Mouse (Mus musculus) forebrain, postnatal 0 days (tissue): ENCODE data around the gene Stk32c. TPM values are rescaled to one million over a fixed set of nuclear protein-coding genes. Genes with fewer than 3 reads are reported as not detected.

Source experiments
- ATAC-seq: fragments of 200-750 bp; cut with Nextera tagmentation; 2 replicates; pipeline ENCODE4 v1.8.0; 2017; ENCODE audit warnings: mild to moderate bottlenecking, moderate library complexity
- DNase-seq: peaks from one replicate; pipeline ENCODE4 v3.0.0-alpha.2; 2015
- H3K27ac ChIP-seq: fragments of 300-500 bp; sonication (generic); 2 replicates; pipeline ENCODE4 v1.5.1; 2014; ENCODE audit warnings: low read depth, mild to moderate bottlenecking, antibody characterized with exemption, low read length, moderate library complexity, mixed read lengths
- H3K27me3 ChIP-seq: fragments of 300-500 bp; sonication (generic); 2 replicates; pipeline ENCODE4 v1.6.1; 2014; ENCODE audit warnings: mild to moderate bottlenecking, low read length, mixed read lengths; ENCODE audit not compliant: insufficient read depth
- H3K36me3 ChIP-seq: fragments of 300-500 bp; sonication (generic); 2 replicates; pipeline ENCODE4 v1.6.1; 2014; ENCODE audit warnings: mild to moderate bottlenecking, moderate library complexity; ENCODE audit not compliant: insufficient read depth
- H3K4me1 ChIP-seq: fragments of 300-500 bp; sonication (generic); 2 replicates; pipeline ENCODE4 v1.6.1; 2014; ENCODE audit warnings: antibody characterized with exemption; ENCODE audit not compliant: insufficient read depth
- H3K4me2 ChIP-seq: fragments of 300-500 bp; sonication (generic); 2 replicates; pipeline ENCODE4 v1.6.1; 2014; ENCODE audit warnings: low read depth, mild to moderate bottlenecking, moderate library complexity
- H3K4me3 ChIP-seq: fragments of 300-500 bp; sonication (generic); 2 replicates; pipeline ENCODE4 v1.5.1; 2014; ENCODE audit warnings: low read depth, low read length, mixed read lengths
- H3K9ac ChIP-seq: fragments of 300-500 bp; sonication (generic); 2 replicates; pipeline ENCODE4 v1.6.1; 2014; ENCODE audit warnings: mild to moderate bottlenecking
- H3K9me3 ChIP-seq: fragments of 300-500 bp; sonication (generic); 2 replicates; pipeline ENCODE4 v1.6.1; 2016; ENCODE audit warnings: low read length
- CTCF ChIP-seq: sonication (generic); IDR thresholded peaks from 2 replicates; pipeline ENCODE4 v1.5.1; 2016; ENCODE audit warnings: antibody characterized with exemption, control low read depth, low read depth
- WGBS: fragments of 180-500 bp; shearing (Covaris S2); extraction: QIAGEN DNeasy Blood & Tissue Kit; methylation state at CpG from one replicate; pipeline ENCODE4 v1.1.7; 2014; 5-methylcytosine and 5-hydroxymethylcytosine counted together
- polyA plus RNA-seq: library from polyadenylated mRNA; unstranded; fragments of >200 nt; fragmentation: Nextera tagmentation; extraction: Ambion mirVana; gene quantifications from 2 replicates; pipeline ENCODE4 v1.2.1, GENCODE M21; 2015
- total RNA-seq: library from RNA; depleted of rRNA; stranded (reverse); fragments of >200 nt; gene quantifications from 2 replicates; pipeline ENCODE4 v1.2.3, GENCODE M21; 2014

The Stk32c gene
- total and polyA plus RNA-seq, 2 experiments from 2014 or later, result 2.8 to 30.7 TPM

DNA sequence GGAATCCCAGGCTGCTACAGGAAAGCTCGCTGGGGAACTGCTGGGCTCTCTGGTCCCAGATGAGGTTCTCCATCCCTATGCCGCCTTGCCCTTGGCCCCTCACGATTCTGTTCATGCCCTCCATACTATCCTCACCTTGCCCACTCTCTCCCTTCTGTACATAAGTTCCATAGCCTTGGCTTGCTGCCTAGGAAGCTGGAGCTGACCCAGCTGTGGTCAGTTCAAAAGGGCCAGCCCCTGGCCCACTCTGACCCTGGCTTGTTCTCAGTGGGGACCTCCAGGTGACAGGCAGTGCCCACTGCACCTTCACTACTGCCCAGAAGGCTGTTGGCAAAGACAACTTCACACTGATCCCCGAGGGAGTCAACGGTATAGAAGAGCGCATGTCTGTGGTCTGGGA lies 116.7 kb downstream of the Stk32c start:
- DNase-seq, result no peak
- Histone ChIP-seq H3K9me3 (no peaks in the 10 kb centered on the region), H3K4me2 (no peak overlapping the region), H3K4me3 (no peak overlapping the region), H3K4me1 (no peaks in the 10 kb centered on the region), H3K36me3 (peaks cover 69% of the 10 kb centered on the region), H3K9ac (no peak overlapping the region), H3K27me3 (no peaks in the 10 kb centered on the region), H3K27ac (no peak overlapping the region)
- WGBS, result 94% methylated on average over 6 of the region's 6 CpGs
- no peak for ATAC-seq
- TF ChIP-seq CTCF, result no peak

DNA sequence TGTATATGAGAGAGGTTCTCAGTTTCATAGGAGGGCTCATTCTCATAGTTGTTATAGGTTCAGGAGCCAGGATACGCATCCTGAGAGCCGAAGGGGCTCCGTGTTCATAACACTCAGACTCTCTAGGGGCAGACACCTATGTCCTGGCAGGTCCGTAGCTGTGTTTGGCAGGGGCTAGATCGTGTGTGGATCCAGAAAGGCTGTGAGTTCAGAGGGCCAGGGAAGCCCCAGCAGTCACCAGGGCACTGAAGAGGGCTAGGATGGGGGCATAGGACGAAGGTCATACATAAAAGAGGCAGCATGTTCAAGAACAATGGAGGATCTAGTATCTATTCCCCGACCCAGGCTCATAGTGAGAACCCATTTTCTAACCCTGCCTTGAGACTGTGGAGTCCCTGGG lies 117.8 kb downstream of the Stk32c start:
- 88% methylated on average over 7 of the region's 7 CpGs for WGBS
- H3K4me2 ChIP-seq, result no peak overlapping the region
- TF ChIP-seq CTCF, result no peak
- DNase-seq (no peak), ATAC-seq (no peak)
- no peaks in the 10 kb centered on the region for H3K4me1 ChIP-seq
- no peaks in the 10 kb centered on the region for H3K27me3 ChIP-seq
- H3K36me3 ChIP-seq, result peaks cover 70% of the 10 kb centered on the region
- no peak overlapping the region for H3K9ac ChIP-seq
- no peak overlapping the region for H3K27ac ChIP-seq
- no peaks in the 10 kb centered on the region for H3K9me3 ChIP-seq
- no peak overlapping the region for H3K4me3 ChIP-seq

DNA sequence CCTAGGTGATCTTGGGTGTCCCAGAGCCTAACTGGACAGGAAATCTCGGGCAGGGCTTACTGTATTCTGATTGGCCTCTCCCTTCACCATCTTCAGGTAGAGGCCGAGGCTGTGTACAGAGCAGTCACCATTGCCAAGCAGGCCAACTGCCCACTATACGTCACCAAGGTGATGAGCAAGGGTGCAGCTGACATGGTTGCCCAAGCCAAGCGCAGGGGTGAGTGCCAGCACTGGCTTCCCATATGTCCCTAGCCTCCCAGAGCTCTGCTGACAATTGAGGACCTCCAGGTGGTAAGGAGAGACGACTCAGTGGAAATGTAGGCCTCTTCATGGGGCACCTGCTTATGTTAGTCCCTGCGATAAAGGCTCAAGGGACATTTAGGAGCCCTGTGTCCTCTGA lies 118.3 kb downstream of the Stk32c start:
- ATAC-seq (no peak), DNase-seq (no peak)
- TF ChIP-seq CTCF, result no peak
- Histone ChIP-seq H3K4me3 (no peak overlapping the region), H3K4me1 (no peaks in the 10 kb centered on the region), H3K36me3 (peaks cover 68% of the 10 kb centered on the region), H3K4me2 (no peak overlapping the region), H3K27me3 (no peaks in the 10 kb centered on the region), H3K9ac (no peak overlapping the region), H3K9me3 (no peaks in the 10 kb centered on the region), H3K27ac (no peak overlapping the region)
- WGBS, result 78% methylated on average over 6 of the region's 6 CpGs

DNA sequence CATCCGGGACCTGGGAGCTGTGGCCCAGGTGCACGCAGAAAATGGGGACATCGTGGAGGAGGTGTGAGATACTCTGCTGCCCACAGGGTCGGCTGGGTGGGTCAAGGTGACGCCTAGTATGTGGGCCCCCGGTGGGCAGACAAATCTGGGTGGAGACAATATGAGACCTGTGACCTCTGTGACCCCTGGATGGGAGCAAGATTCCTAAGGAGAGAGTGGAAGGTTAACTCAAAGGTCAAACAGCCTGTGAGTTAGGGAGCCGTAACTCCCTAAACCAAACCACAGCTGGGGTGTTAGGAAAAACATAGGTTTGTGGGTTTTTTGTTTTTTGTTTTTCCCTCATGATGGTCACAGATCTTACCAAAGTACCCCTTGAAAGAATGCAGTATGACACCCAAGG lies 119.3 kb downstream of the Stk32c start:
- peaks cover 68% of the 10 kb centered on the region for H3K36me3 ChIP-seq
- no peak overlapping the region for H3K27ac ChIP-seq
- DNase-seq (no peak), ATAC-seq (no peak)
- H3K4me2 ChIP-seq, result no peak overlapping the region
- no peaks in the 10 kb centered on the region for H3K4me1 ChIP-seq
- no peaks in the 10 kb centered on the region for H3K27me3 ChIP-seq
- TF ChIP-seq CTCF, result no peak
- no peak overlapping the region for H3K9ac ChIP-seq
- no peaks in the 10 kb centered on the region for H3K9me3 ChIP-seq
- WGBS, result 93% methylated on average over 7 of the region's 7 CpGs
- H3K4me3 ChIP-seq, result no peak overlapping the region

DNA sequence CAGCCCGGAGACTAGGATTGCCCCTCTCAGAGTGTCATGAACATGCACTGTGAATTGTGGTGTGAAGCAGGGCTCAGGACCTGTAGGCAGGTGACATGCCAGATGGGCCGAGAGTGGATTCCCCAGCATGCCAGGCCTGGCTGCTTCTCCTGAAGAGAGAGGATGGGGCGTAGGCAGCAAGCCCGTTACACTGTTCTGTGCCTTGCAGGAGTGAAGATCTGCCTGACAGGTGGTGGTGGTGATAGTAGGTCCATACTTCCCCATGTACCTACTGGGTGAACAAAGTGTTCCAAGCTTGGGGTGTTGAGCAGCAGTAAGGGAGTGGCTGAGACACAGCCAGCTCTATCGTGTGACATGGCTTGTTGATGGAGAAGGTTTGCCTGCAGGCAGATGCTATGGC lies 120.0 kb downstream of the Stk32c start:
- no peaks in the 10 kb centered on the region for H3K27me3 ChIP-seq

DNA sequence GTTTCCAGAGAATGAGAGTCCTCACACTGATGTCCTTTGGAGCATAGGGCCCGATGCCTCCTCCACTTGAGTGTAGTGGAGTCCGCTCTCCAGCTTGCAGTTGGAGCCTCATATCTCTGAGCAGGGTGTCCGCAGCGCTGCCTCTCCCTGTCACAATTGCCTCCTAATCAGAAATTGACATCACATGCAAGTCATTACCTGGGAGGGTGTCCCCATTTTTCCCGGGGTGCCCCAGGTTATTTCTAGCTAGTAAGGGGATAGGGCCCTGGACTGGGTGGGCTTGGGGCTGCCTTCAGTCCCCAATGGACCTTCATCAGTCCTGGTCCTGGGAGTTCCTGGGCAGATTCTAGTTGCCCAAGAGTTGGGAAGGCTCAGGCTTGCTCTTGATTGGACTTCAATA lies 120.4 kb downstream of the Stk32c start:
- Histone ChIP-seq H3K4me1 (peaks cover 4% of the 10 kb centered on the region), H3K4me3 (no peak overlapping the region), H3K36me3 (peaks cover 58% of the 10 kb centered on the region), H3K27me3 (no peaks in the 10 kb centered on the region), H3K9me3 (no peaks in the 10 kb centered on the region), H3K4me2 (no peak overlapping the region), H3K9ac (no peak overlapping the region), H3K27ac (no peak overlapping the region)
- WGBS, result 96% methylated on average over 5 of the region's 5 CpGs
- ATAC-seq (no peak), DNase-seq (no peak)
- TF ChIP-seq CTCF, result no peak

More for the DNA sequence above, 120.0 kb downstream of the Stk32c start:
- H3K4me1 ChIP-seq, result no peaks in the 10 kb centered on the region; the same call in 1 of the 2 replicates
- H3K4me3 ChIP-seq, result no peak overlapping the region
- H3K36me3 ChIP-seq, result peaks cover 62% of the 10 kb centered on the region
- no peaks in the 10 kb centered on the region for H3K9me3 ChIP-seq
- DNase-seq (no peak), ATAC-seq (no peak)
- 78% methylated on average over 5 of the region's 5 CpGs for WGBS
- TF ChIP-seq CTCF, result no peak
- H3K27ac ChIP-seq, result no peak overlapping the region
- H3K9ac ChIP-seq, result no peak overlapping the region
- H3K4me2 ChIP-seq, result no peak overlapping the region

DNA sequence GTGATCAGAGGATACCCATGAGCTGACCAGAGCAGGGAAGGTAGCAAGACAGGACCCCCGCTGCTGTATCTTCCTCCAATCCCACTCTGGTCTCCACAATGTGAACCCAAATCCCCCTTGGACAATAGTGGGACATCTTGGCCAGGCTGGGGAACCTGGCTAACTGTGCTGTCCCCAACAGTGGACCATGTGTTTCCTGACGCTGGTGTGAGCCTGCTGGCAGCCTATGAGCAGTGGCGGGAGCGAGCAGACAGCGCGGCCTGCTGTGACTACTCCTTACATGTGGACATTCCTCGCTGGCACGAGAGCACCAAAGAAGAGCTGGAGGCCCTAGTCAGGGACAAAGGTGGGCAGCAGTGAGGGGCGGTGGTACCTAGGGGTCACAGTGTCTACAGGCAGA lies 121.4 kb downstream of the Stk32c start:
- H3K9me3 ChIP-seq, result no peaks in the 10 kb centered on the region
- H3K9ac ChIP-seq, result no peak overlapping the region
- 88% methylated on average over 9 of the region's 9 CpGs for WGBS
- no peak for TF ChIP-seq CTCF
- no peak overlapping the region for H3K27ac ChIP-seq
- H3K36me3 ChIP-seq, result peaks cover 56% of the 10 kb centered on the region
- H3K27me3 ChIP-seq, result no peaks in the 10 kb centered on the region
- H3K4me1 ChIP-seq, result peaks cover 14% of the 10 kb centered on the region
- no peak for ATAC-seq
- no peak overlapping the region for H3K4me2 ChIP-seq
- no peak overlapping the region for H3K4me3 ChIP-seq
- no peak for DNase-seq
